Mouse (Mus musculus) kidney, postnatal 0 days (tissue): ENCODE results near the gene Osbpl3. TPM values are rescaled to one million over a fixed set of nuclear protein-coding genes. Genes with fewer than 3 reads are reported as not detected.

Experiments
- ATAC-seq: fragments of 200-750 bp; cut with Nextera tagmentation; replicated peaks from 2 replicates; pipeline ENCODE4 v1.8.0; 2017; ENCODE audit warnings: low read depth, moderate number of reproducible peaks, moderate TSS enrichment, moderate library complexity; ENCODE audit not compliant: low FRiP score
- DNase-seq: peaks from one replicate; pipeline ENCODE4 v3.0.0-alpha.2; 2016; ENCODE audit warnings: low spot score
- H3K27ac ChIP-seq: fragments of 300-500 bp; sonication (generic); 2 replicates; pipeline ENCODE4 v1.5.1; 2014; ENCODE audit warnings: mild to moderate bottlenecking
- H3K27me3 ChIP-seq: fragments of 300-500 bp; sonication (generic); 2 replicates; pipeline ENCODE4 v1.6.1; 2014; ENCODE audit warnings: low read length, mixed read lengths; ENCODE audit not compliant: insufficient read depth
- H3K36me3 ChIP-seq: fragments of 300-500 bp; sonication (generic); 2 replicates; pipeline ENCODE4 v1.6.1; 2014; ENCODE audit warnings: low read length, mixed read lengths; ENCODE audit not compliant: insufficient read depth
- H3K4me1 ChIP-seq: fragments of 300-500 bp; sonication (generic); replicated peaks from 2 replicates; pipeline ENCODE4 v1.6.1; 2014; ENCODE audit warnings: antibody characterized with exemption, low read length, mixed read lengths; ENCODE audit not compliant: insufficient read depth
- H3K4me2 ChIP-seq: fragments of 300-500 bp; sonication (generic); 2 replicates; pipeline ENCODE4 v1.6.1; 2014; ENCODE audit warnings: mild to moderate bottlenecking, low read length, moderate library complexity, mixed read lengths
- H3K4me3 ChIP-seq: fragments of 300-500 bp; sonication (generic); replicated peaks from 2 replicates; pipeline ENCODE4 v1.5.1; 2014; ENCODE audit warnings: low read depth, low read length
- H3K9ac ChIP-seq: fragments of 300-500 bp; sonication (generic); 2 replicates; pipeline ENCODE4 v1.6.1; 2014; ENCODE audit warnings: low read depth, low read length
- H3K9me3 ChIP-seq: fragments of 300-500 bp; sonication (generic); replicated peaks from 2 replicates; pipeline ENCODE4 v1.6.1; 2016; ENCODE audit warnings: low read length, inconsistent platforms, mixed read lengths
- CTCF ChIP-seq: IDR thresholded peaks from 2 replicates; pipeline ENCODE4 v1.5.1; 2016; ENCODE audit warnings: antibody characterized with exemption, low read depth, mild to moderate bottlenecking, moderate library complexity
- WGBS: fragments of 180-500 bp; shearing (Covaris S2); extraction: QIAGEN DNeasy Blood & Tissue Kit; methylation state at CpG from one replicate; pipeline ENCODE4 v1.1.7; 2014; 5-methylcytosine and 5-hydroxymethylcytosine counted together
- polyA plus RNA-seq: library from polyadenylated mRNA; unstranded; fragments of >200 nt; fragmentation: Nextera tagmentation; extraction: Ambion mirVana; gene quantifications from 2 replicates; pipeline ENCODE4 v1.2.1, GENCODE M21; 2015

The Osbpl3 gene
- polyA plus RNA-seq, 1 experiment from 2014 or later: 17.4 TPM

- no peak overlapping the region for H3K4me3 ChIP-seq
- WGBS: 87% methylated on average over 7 of the region's 7 CpGs
- H3K36me3 ChIP-seq: no peaks in the 10 kb centered on the region
- no peak overlapping the region for H3K27ac ChIP-seq
- H3K4me2 ChIP-seq: no peak overlapping the region
- TF ChIP-seq CTCF: no peak
- H3K4me1 ChIP-seq: no peaks in the 10 kb centered on the region
- H3K9ac ChIP-seq: no peak overlapping the region
- ATAC-seq (no peak), DNase-seq (no peak)
- H3K27me3 ChIP-seq: no peaks in the 10 kb centered on the region
- H3K9me3 ChIP-seq: no peaks in the 10 kb centered on the region
Observed at GRCm38 (mm10) chr6:50429299-50429698, 26.7 kb downstream of the Osbpl3 start.

DNA sequence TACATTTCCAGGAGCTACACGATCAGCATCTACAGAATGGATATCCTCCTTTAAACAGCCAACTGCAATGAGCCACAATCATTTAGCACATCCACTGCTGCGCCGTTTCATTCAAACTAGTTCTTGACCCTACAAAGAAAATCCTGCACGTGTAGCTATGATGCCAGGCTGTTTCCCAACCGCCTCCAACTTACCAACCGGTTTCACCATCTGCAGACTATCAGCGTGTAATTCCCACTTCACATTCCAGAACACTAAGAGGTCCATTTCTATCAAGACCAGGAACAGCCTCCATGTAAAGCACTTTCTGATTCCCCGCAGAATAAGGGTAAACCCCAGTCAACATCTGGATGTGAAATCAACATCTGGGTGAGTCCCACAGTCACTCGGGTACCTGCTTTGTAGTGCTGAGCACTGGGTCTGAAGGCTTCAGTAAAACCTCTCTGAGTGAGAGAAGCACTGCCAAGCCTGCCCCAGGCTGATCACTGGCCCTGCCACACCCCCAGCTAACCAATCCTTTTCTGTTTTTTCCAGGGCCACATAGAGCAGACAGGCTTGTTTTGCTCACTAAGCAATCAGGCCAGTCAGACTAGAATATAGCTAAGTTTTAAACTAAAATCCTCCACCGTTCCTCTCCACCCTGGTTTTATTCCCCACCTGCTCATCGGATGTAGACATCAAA, 28.8 kb downstream of the Osbpl3 start:
- Histone ChIP-seq H3K4me2 (no peak overlapping the region), H3K27ac (no peak overlapping the region), H3K27me3 (no peaks in the 10 kb centered on the region), H3K4me3 (no peak overlapping the region), H3K4me1 (no peaks in the 10 kb centered on the region), H3K36me3 (no peaks in the 10 kb centered on the region), H3K9ac (no peak overlapping the region), H3K9me3 (no peaks in the 10 kb centered on the region)
- TF ChIP-seq CTCF: no peak
- ATAC-seq (no peak), DNase-seq (no peak)
- whole genome bisulfite sequencing: 84% methylated on average over 11 of the region's 11 CpGs

DNA sequence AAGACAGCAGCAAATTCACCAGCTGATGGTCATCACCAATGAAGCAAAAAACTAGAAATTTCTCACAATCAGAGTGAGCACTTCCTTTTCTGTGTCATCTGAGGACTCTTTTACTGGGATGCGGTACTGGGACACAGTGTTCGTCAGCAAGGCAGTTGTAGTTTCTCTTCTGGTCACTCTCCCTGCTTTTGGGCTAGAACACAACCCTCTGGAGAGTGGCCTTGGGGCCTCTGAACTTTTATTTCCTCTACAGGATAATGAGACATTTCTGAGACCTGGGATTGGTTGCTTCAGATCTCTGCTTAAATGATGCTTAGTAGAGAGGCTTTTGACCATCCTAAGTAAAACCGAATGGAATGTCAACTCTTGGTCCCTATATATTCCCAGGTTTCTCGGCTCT, 29.4 kb downstream of the Osbpl3 start:
- Histone ChIP-seq H3K4me1 (no peaks in the 10 kb centered on the region), H3K9ac (no peak overlapping the region), H3K27ac (no peak overlapping the region), H3K36me3 (no peaks in the 10 kb centered on the region), H3K4me2 (no peak overlapping the region), H3K9me3 (no peaks in the 10 kb centered on the region), H3K4me3 (no peak overlapping the region), H3K27me3 (no peaks in the 10 kb centered on the region)
- 86% methylated on average over 4 of the region's 4 CpGs for WGBS
- ATAC-seq (no peak), DNase-seq (no peak)
- TF ChIP-seq CTCF: no peak

DNA sequence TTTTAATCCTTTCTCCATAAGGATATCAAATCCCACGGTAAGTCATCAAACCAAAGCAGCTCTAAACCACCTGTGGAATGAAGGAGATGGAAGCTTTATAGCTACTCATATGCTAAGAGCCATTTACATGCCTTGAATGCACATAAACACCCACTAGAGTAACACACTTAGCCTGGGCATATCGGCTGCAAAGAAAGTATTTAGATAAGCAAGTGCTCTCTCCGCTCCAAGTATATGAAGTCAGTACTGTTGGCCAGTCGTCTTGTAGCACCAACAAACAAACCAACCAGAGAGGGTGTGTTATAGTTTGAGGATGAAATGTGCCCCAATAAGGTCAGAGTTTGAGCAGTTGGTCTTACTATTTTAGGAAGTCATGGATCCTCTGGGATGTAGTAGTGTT, 31.7 kb downstream of the Osbpl3 start:
- no peaks in the 10 kb centered on the region for H3K27me3 ChIP-seq
- TF ChIP-seq CTCF: no peak
- H3K4me3 ChIP-seq: no peak overlapping the region
- no peaks in the 10 kb centered on the region for H3K36me3 ChIP-seq
- H3K27ac ChIP-seq: no peak overlapping the region
- H3K9ac ChIP-seq: no peak overlapping the region
- no peak overlapping the region for H3K4me2 ChIP-seq
- WGBS: 86% methylated on average over 4 of the region's 4 CpGs
- DNase-seq: no peak
- H3K9me3 ChIP-seq: no peaks in the 10 kb centered on the region
- peaks cover 5% of the 10 kb centered on the region; the same call in 1 of the 2 replicates for H3K4me1 ChIP-seq
- no peak for ATAC-seq

- DNase-seq (peak; percentile 54), ATAC-seq (peak; percentile 71; the same call in 1 of the 2 replicates)
- H3K27ac ChIP-seq: peak overlapping the region; percentile 85
- H3K4me2 ChIP-seq: 0 out of 2 replicates have a peak overlapping the region, but pooled peaks have one; percentile 14
- no peak overlapping the region for H3K9ac ChIP-seq
- H3K27me3 ChIP-seq: no peaks in the 10 kb centered on the region
- H3K4me1 ChIP-seq: peaks cover 7% of the 10 kb centered on the region; the same call in 1 of the 2 replicates
- H3K4me3 ChIP-seq: no peak overlapping the region
- WGBS: 48% methylated on average over 2 of the region's 2 CpGs
- H3K36me3 ChIP-seq: no peaks in the 10 kb centered on the region
- TF ChIP-seq CTCF: no peak
- no peaks in the 10 kb centered on the region for H3K9me3 ChIP-seq
Observed at GRCm38 (mm10) chr6:50420413-50420812, 35.6 kb downstream of the Osbpl3 start.

DNA sequence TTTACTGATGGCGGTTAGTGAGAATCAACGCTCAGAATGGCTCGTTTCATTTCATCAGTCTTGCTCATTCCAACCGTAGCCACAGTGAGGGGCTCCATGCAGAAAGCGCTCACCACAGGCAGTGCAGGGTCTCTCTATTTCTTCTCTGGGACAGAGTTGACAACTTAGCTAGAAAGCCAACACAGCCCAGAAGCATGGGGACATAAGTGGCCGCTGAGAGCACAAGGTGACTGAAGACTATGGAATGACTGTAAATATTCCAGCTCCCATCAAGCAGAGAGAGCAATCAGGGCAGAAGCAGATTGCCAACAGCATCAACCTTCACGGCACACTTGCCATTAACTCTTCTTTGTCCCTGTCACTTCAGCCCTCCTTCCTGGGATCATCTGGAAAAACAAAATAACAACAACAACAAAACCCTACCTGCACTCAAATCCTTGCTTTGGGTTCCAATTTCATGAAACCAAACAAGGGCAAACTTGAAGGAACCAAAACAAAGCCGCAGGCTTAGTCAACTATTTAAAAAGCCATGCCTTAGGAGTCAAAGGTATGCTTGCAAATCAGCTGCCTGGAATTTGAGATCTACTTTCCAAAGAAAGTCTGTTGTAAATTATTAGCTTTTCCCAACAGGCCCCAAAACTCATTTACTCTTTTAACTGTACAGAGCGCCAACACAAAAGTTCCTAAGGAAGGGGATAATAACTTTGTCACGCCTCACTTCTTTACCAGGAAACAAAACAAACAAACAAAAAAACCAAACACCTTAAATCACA, 36.3 kb downstream of the Osbpl3 start:
- WGBS: 45% methylated on average over 10 of the region's 10 CpGs
- peak; percentile 82 for DNase-seq
- no peak; the same call in 1 of the 2 replicates for ATAC-seq
- Histone ChIP-seq H3K9ac (no peak overlapping the region), H3K4me2 (peak overlapping the region; percentile 14; the same call in 1 of the 2 replicates), H3K36me3 (no peaks in the 10 kb centered on the region), H3K9me3 (no peaks in the 10 kb centered on the region), H3K4me1 (peaks cover 8% of the 10 kb centered on the region; the same call in 1 of the 2 replicates), H3K27ac (peak overlapping the region; percentile 85), H3K27me3 (no peaks in the 10 kb centered on the region), H3K4me3 (no peak overlapping the region)
- TF ChIP-seq CTCF: no peak
